Mouse (Mus musculus): ENCODE measurements around the gene Zbtb37. TPM values are rescaled to one million over a fixed set of nuclear protein-coding genes. Genes with fewer than 3 reads are reported as not detected.

Zbtb37 gene
- polyA plus RNA-seq, 1 experiment = 8.2 TPM

DNA sequence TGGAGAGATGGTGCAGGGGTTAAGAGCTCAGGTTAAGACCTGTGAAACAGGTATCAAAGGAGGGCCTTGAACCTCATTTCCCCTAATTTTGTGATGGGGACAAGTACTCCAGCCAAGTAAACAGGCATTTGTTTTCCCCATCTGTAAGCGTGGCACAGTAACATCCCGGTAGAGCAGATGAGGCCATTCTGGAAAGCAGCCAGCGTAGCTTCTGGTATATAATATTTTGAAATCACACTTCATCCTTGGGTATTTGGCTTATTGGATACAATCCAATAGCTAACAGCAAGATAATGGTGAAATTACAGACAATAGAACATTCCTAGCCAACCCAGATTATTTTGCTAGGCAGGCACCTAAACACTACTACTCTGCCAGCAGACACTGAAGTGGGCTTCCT lies 51.8 kb downstream of the Zbtb37 start:
- H3K4me1 ChIP-seq (ENCODE audit: control insufficient read depth, insufficient read depth, low read length) = no peaks in the 10 kb centered on the region
- TF ChIP-seq POLR2A (IDR thresholded peaks at IDR 0.05; ENCODE audit: borderline replicate concordance, low read depth, low read length) (no peak), CTCF (IDR thresholded peaks at IDR 0.05; ENCODE audit: low read depth, low read length) (no peak)
- H3K27ac ChIP-seq (ENCODE audit: insufficient read depth, low read depth, low read length) = no peak overlapping the region
- H3K4me3 ChIP-seq (ENCODE audit: insufficient read depth, low read length) = no peak overlapping the region

DNA sequence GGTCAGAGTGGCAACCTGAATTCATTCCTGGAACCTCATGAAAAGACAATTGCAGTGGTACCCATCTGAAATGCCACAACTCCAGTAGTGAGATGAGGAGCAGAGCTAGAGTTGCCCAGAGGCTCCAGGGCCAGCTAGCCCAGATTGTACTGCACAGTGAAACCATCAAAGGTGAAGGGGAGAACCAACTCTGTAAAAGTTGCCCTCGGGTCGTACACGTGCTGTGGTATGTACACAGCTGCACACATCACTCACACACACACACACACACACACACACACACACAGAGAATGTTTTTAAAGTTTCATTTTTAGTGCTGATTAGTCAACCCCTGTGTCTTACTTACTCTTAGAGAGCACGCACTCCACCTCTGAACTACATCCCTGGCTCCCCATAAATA lies 53.3 kb downstream of the Zbtb37 start:
- no peak for TF ChIP-seq POLR2A (IDR thresholded peaks at IDR 0.05; ENCODE audit: borderline replicate concordance, low read depth, low read length)
- no peak for TF ChIP-seq CTCF (IDR thresholded peaks at IDR 0.05; ENCODE audit: low read depth, low read length)

DNA sequence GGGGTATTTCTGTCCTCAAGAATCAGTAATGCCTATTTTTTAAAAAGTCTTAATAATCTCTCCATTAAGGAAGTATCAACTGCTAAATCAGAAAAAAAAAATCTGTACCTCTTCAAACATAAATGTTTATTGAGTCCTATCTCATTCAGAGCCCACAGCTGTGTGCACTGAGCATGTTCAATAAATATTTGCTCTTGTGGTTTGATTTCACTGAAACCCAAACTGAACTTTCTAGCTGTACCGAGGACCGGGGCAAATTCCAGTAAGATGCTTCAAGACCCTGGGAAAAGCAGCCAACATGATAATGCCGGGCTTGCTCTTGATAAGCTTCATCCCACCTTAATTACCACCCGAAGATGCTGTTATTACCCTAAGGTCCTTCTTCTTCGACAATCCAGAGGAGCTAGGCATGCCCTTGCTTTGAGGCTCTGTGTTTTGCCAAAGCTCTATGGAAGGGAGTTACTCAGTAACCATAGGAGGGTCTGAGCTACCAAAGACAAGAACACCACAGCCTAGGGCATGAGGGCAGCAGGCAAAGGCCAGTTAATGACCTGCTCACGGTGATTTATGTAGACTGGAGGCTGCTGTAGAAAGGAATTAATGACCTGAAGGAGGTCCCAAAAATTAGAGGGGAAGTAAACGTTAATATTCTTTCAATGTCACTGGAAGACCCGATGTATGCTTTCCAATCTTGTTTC lies 54.0 kb downstream of the Zbtb37 start:
- TF ChIP-seq CTCF (IDR thresholded peaks at IDR 0.05; ENCODE audit: low read depth, low read length) = no peak
- no peak for TF ChIP-seq POLR2A (IDR thresholded peaks at IDR 0.05; ENCODE audit: borderline replicate concordance, low read depth, low read length)
- Histone ChIP-seq H3K4me1 (ENCODE audit: control insufficient read depth, insufficient read depth, low read length) (no peaks in the 10 kb centered on the region), H3K27ac (ENCODE audit: insufficient read depth, low read depth, low read length) (no peak overlapping the region), H3K4me3 (ENCODE audit: insufficient read depth, low read length) (no peak overlapping the region)

More for the DNA sequence above, 53.3 kb downstream of the Zbtb37 start:
- H3K4me1 ChIP-seq (ENCODE audit: control insufficient read depth, insufficient read depth, low read length) = no peaks in the 10 kb centered on the region
- H3K4me3 ChIP-seq (ENCODE audit: insufficient read depth, low read length) = no peak overlapping the region
- H3K27ac ChIP-seq (ENCODE audit: insufficient read depth, low read depth, low read length) = no peak overlapping the region

GRCm38 (mm10) chr1:160980021-160980420 lies 54.6 kb downstream of the Zbtb37 start:
- Histone ChIP-seq H3K4me1 (ENCODE audit: control insufficient read depth, insufficient read depth, low read length) (no peaks in the 10 kb centered on the region), H3K4me3 (ENCODE audit: insufficient read depth, low read length) (no peak overlapping the region), H3K27ac (ENCODE audit: insufficient read depth, low read depth, low read length) (no peak overlapping the region)
- TF ChIP-seq CTCF (IDR thresholded peaks at IDR 0.05; ENCODE audit: low read depth, low read length) = no peak
- no peak for TF ChIP-seq POLR2A (IDR thresholded peaks at IDR 0.05; ENCODE audit: borderline replicate concordance, low read depth, low read length)

GRCm38 (mm10) chr1:160978071-160978735 lies 56.4 kb downstream of the Zbtb37 start, which contains the start of gene Serpinc1:
Serpinc1 (plus strand) TSS chr1:160978585.
- Histone ChIP-seq H3K27ac (ENCODE audit: insufficient read depth, low read depth, low read length) (no peak within 1 kb of the TSS), H3K4me3 (ENCODE audit: insufficient read depth, low read length) (no peak within 1 kb of the TSS), H3K4me1 (ENCODE audit: control insufficient read depth, insufficient read depth, low read length) (no peaks in the 10 kb centered on the region)
- no peak for TF ChIP-seq CTCF (IDR thresholded peaks at IDR 0.05; ENCODE audit: low read depth, low read length)

DNA sequence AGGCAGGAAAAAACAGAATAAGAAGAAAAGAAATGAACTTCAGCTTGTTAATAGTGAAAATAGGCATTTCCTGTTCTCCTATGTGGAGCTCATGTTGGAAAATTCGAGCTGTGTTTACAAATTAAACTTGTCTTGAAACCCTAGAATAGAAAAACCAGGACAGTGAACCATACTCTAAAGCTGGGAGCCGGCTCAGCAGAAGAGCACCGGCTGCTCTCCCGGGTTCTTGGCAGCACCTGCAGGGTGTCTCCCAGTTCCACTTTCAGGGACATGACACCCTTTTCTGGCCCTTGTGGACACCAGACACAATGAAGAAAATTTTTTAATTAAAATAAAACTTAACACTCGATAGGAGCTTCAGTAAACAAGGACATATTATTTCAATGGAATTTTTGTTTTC lies 66.0 kb downstream of the Zbtb37 start:
- Histone ChIP-seq H3K27ac (ENCODE audit: insufficient read depth, low read depth, low read length) (no peak overlapping the region), H3K4me3 (ENCODE audit: insufficient read depth, low read length) (no peak overlapping the region), H3K4me1 (ENCODE audit: control insufficient read depth, insufficient read depth, low read length) (no peaks in the 10 kb centered on the region)
- TF ChIP-seq POLR2A (IDR thresholded peaks at IDR 0.05; ENCODE audit: borderline replicate concordance, low read depth, low read length) (no peak), CTCF (IDR thresholded peaks at IDR 0.05; ENCODE audit: low read depth, low read length) (no peak)

- Histone ChIP-seq H3K4me3 (ENCODE audit: insufficient read depth, low read length) (no peak overlapping the region), H3K27ac (ENCODE audit: insufficient read depth, low read depth, low read length) (no peak overlapping the region), H3K4me1 (ENCODE audit: control insufficient read depth, insufficient read depth, low read length) (no peaks in the 10 kb centered on the region)
- TF ChIP-seq POLR2A (IDR thresholded peaks at IDR 0.05; ENCODE audit: borderline replicate concordance, low read depth, low read length) (no peak), CTCF (IDR thresholded peaks at IDR 0.05; ENCODE audit: low read depth, low read length) (no peak)
These were observed 67.4 kb downstream of the Zbtb37 start for GRCm38 (mm10) chr1:160967268-160967667.

DNA sequence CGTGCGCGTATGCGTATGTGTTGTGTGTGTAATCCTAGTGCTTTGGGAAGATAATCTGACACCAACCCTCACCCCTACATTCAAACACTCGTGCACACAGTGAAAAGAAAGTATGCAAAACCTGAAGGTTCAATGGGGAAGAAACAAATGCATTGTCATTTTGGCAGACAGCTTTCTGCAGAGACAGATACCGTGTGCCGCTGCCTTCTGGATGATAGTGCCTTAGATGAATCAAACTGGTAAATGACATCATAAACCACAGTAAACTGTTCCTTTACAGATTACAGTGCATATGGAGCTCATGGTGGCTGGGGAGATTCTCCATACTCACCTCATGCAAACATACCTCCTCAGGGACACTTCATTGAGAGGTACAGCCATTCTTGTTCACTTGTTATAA lies 71.5 kb downstream of the Zbtb37 start:
- no peak overlapping the region for H3K27ac ChIP-seq (ENCODE audit: insufficient read depth, low read depth, low read length)
- no peak for TF ChIP-seq CTCF (IDR thresholded peaks at IDR 0.05; ENCODE audit: low read depth, low read length)
- TF ChIP-seq POLR2A (IDR thresholded peaks at IDR 0.05; ENCODE audit: borderline replicate concordance, low read depth, low read length) = no peak
- H3K4me1 ChIP-seq (ENCODE audit: control insufficient read depth, insufficient read depth, low read length) = no peaks in the 10 kb centered on the region
- H3K4me3 ChIP-seq (ENCODE audit: insufficient read depth, low read length) = no peak overlapping the region

Other genes with a start within 250 kb of the Zbtb37 start
- 25.4 and 29.9 TPM in 2 replicates for gene Rabgap1l, start 241.6 kb downstream of the Zbtb37 start, polyA plus RNA-seq (2012; ENCODE audit: insufficient read depth, insufficient read length, missing spikeins)
- 20.1 and 23.0 TPM in 2 replicates for gene Rc3h1, start 128.4 kb downstream of the Zbtb37 start, polyA plus RNA-seq (2012; ENCODE audit: insufficient read depth, insufficient read length, missing spikeins)
- gene Serpinc1, start 56.3 kb downstream of the Zbtb37 start, polyA plus RNA-seq (2012; ENCODE audit: insufficient read depth, insufficient read length, missing spikeins) = 0.92 and 1.0 TPM in 2 replicates
- 11.3 and 15.2 TPM in 2 replicates for gene Dars2, start 35.8 kb upstream of the Zbtb37 start, polyA plus RNA-seq (2012; ENCODE audit: insufficient read depth, insufficient read length, missing spikeins)
- 21.5 and 22.1 TPM in 2 replicates for gene Cenpl, start 35.9 kb upstream of the Zbtb37 start, polyA plus RNA-seq (2012; ENCODE audit: insufficient read depth, insufficient read length, missing spikeins)
- gene Klhl20, start 96.7 kb upstream of the Zbtb37 start, polyA plus RNA-seq (2012; ENCODE audit: insufficient read depth, insufficient read length, missing spikeins) = 19.5 and 21.3 TPM in 2 replicates
- not detected in 2 replicates for gene Ankrd45, start 107.8 kb upstream of the Zbtb37 start, polyA plus RNA-seq (2012; ENCODE audit: insufficient read depth, insufficient read length, missing spikeins)
- gene Tex50, start 124.5 kb upstream of the Zbtb37 start, polyA plus RNA-seq (2012; ENCODE audit: insufficient read depth, insufficient read length, missing spikeins) = not detected in 2 replicates
- 69.5 and 73.7 TPM in 2 replicates for gene Prdx6, start 216.4 kb upstream of the Zbtb37 start, polyA plus RNA-seq (2012; ENCODE audit: insufficient read depth, insufficient read length, missing spikeins)